Mouse (Mus musculus): Measurements from ENCODE around the gene Cyp2b10. TPM values are rescaled to one million over a fixed set of nuclear protein-coding genes. Genes with fewer than 3 reads are reported as not detected.

Gene Cyp2b10
- not detected in 2 replicates for polyA plus RNA-seq (2015; fragmentation: Nextera tagmentation; extraction: Ambion mirVana)

GRCm38 (mm10) chr7:25897411-25897810 lies at the start of gene Cyp2b10:
Cyp2b10 (plus strand) TSS chr7:25897620.
- WGBS: 67% methylated on average over 6 of the region's 6 CpGs
- H3K36me3 ChIP-seq (ENCODE audit: control insufficient read depth, insufficient read depth, low read length): no peaks in the 10 kb centered on the region
- H3K27ac ChIP-seq (ENCODE audit: low read depth, low read length): no peak within 1 kb of the TSS
- H3K27me3 ChIP-seq (replicated peaks; ENCODE audit: control insufficient read depth, insufficient read depth, low read length): no peaks in the 10 kb centered on the region
- no peak for ATAC-seq
- H3K4me2 ChIP-seq (ENCODE audit: low read length): no peak within 1 kb of the TSS
- H3K4me1 ChIP-seq (ENCODE audit: control insufficient read depth, insufficient read depth, low read depth, low read length): no peaks in the 10 kb centered on the region
- no peaks in the 10 kb centered on the region for H3K9me3 ChIP-seq (ENCODE audit: control insufficient read depth, low read length)
- no peak within 1 kb of the TSS for H3K9ac ChIP-seq (ENCODE audit: low read depth, low read length)
- H3K4me3 ChIP-seq (ENCODE audit: low read length): no peak within 1 kb of the TSS

GRCm38 (mm10) chr7:25847722-25848443 lies 49.5 kb upstream of the Cyp2b10 start:
- ATAC-seq: peak; percentile 94
- Histone ChIP-seq H3K4me3 (ENCODE audit: low read length) (peak overlapping the region; percentile 52), H3K9ac (ENCODE audit: low read depth, low read length) (peak overlapping the region; percentile 68), H3K27me3 (replicated peaks; ENCODE audit: control insufficient read depth, insufficient read depth, low read length) (no peaks in the 10 kb centered on the region), H3K27ac (ENCODE audit: low read depth, low read length) (peak overlapping the region; percentile 36; the same call in 1 of the 2 replicates), H3K4me1 (ENCODE audit: control insufficient read depth, insufficient read depth, low read depth, low read length) (no peaks in the 10 kb centered on the region), H3K4me2 (ENCODE audit: low read length) (peak overlapping the region; percentile 61), H3K36me3 (ENCODE audit: control insufficient read depth, insufficient read depth, low read length) (no peaks in the 10 kb centered on the region), H3K9me3 (ENCODE audit: control insufficient read depth, low read length) (no peaks in the 10 kb centered on the region)
- WGBS: 13% methylated on average over 13 of the region's 13 CpGs

- ATAC-seq: peak; percentile 83
- Histone ChIP-seq H3K4me2 (ENCODE audit: low read length) (peak overlapping the region; percentile 61), H3K27me3 (replicated peaks; ENCODE audit: control insufficient read depth, insufficient read depth, low read length) (no peaks in the 10 kb centered on the region), H3K27ac (ENCODE audit: low read depth, low read length) (peak overlapping the region; percentile 36; the same call in 1 of the 2 replicates), H3K4me1 (ENCODE audit: control insufficient read depth, insufficient read depth, low read depth, low read length) (no peaks in the 10 kb centered on the region), H3K4me3 (ENCODE audit: low read length) (peak overlapping the region; percentile 52), H3K9me3 (ENCODE audit: control insufficient read depth, low read length) (no peaks in the 10 kb centered on the region), H3K36me3 (ENCODE audit: control insufficient read depth, insufficient read depth, low read length) (no peaks in the 10 kb centered on the region), H3K9ac (ENCODE audit: low read depth, low read length) (peak overlapping the region; percentile 68)
- 18% methylated on average over 11 of the region's 11 CpGs for WGBS
Measured at GRCm38 (mm10) chr7:25848444-25848812, 49.0 kb upstream of the Cyp2b10 start.

GRCm38 (mm10) chr7:25855082-25855481 lies 42.3 kb upstream of the Cyp2b10 start:
- Histone ChIP-seq H3K4me1 (ENCODE audit: control insufficient read depth, insufficient read depth, low read depth, low read length) (no peaks in the 10 kb centered on the region), H3K4me3 (ENCODE audit: low read length) (no peak overlapping the region), H3K27ac (ENCODE audit: low read depth, low read length) (no peak overlapping the region), H3K9me3 (ENCODE audit: control insufficient read depth, low read length) (no peaks in the 10 kb centered on the region), H3K36me3 (ENCODE audit: control insufficient read depth, insufficient read depth, low read length) (no peaks in the 10 kb centered on the region), H3K27me3 (replicated peaks; ENCODE audit: control insufficient read depth, insufficient read depth, low read length) (no peaks in the 10 kb centered on the region), H3K9ac (ENCODE audit: low read depth, low read length) (no peak overlapping the region), H3K4me2 (ENCODE audit: low read length) (no peak overlapping the region)
- WGBS: 36% methylated on average over 8 of the region's 8 CpGs
- no peak for ATAC-seq

DNA sequence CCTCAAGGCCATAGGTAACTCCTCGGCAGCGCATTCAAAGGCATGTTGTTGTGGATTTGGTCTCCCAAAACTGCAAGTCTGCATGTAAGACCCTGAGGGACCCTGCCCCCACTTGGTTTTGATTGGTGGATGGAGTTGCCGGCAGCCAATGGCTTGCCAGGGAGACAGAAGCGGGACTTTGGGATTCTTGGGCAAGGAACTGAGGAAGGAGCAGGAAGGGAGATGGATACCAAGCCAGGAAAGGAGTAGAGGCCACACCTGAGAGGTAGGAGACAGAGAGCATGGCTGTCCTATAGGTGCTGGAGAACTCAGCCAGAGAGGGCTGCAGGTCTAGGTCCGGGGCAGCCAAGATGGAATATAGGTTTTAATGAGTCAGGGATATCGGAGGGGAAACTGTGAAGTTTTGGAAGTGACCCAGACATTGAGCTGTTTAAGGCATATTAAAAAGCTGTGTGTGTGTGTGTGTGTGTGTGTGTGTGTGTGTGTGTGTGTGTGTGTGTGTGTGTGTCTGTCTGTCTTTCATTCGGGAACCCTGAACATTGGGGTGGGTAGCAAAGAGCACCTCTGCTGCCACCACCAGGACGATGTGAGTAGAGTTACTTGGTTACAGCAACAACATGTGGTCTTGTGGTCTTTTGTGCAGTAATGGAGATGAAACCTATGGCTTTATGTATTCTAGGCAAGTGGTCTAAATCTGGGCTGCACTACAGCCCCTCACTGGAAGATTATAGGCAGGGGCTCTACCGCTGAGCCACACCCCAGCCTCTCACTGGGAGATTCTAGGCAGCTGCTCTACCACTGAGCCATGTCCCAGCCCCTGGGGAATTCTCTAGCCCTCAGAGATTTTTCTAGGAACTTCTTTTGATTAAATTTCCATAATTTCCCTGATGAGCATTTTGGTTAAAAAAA lies 37.2 kb upstream of the Cyp2b10 start:
- no peaks in the 10 kb centered on the region for H3K4me1 ChIP-seq (ENCODE audit: control insufficient read depth, insufficient read depth, low read depth, low read length)

GRCm38 (mm10) chr7:25862365-25862764 lies 35.1 kb upstream of the Cyp2b10 start:
- H3K36me3 ChIP-seq (ENCODE audit: control insufficient read depth, insufficient read depth, low read length): no peaks in the 10 kb centered on the region
- ATAC-seq: no peak
- no peaks in the 10 kb centered on the region for H3K9me3 ChIP-seq (ENCODE audit: control insufficient read depth, low read length)
- no peak overlapping the region for H3K27ac ChIP-seq (ENCODE audit: low read depth, low read length)
- H3K4me3 ChIP-seq (ENCODE audit: low read length): no peak overlapping the region
- no peak overlapping the region for H3K4me2 ChIP-seq (ENCODE audit: low read length)
- no peak overlapping the region for H3K9ac ChIP-seq (ENCODE audit: low read depth, low read length)
- no peaks in the 10 kb centered on the region for H3K27me3 ChIP-seq (replicated peaks; ENCODE audit: control insufficient read depth, insufficient read depth, low read length)
- WGBS: 83% methylated on average over 2 of the region's 2 CpGs
- H3K4me1 ChIP-seq (ENCODE audit: control insufficient read depth, insufficient read depth, low read depth, low read length): no peaks in the 10 kb centered on the region

More for the DNA sequence above, 37.2 kb upstream of the Cyp2b10 start:
- Histone ChIP-seq H3K9ac (ENCODE audit: low read depth, low read length) (no peak overlapping the region), H3K4me2 (ENCODE audit: low read length) (peak overlapping the region; percentile 43), H3K27ac (ENCODE audit: low read depth, low read length) (no peak overlapping the region), H3K4me3 (ENCODE audit: low read length) (peak overlapping the region; percentile 1; the same call in 1 of the 2 replicates), H3K9me3 (ENCODE audit: control insufficient read depth, low read length) (no peaks in the 10 kb centered on the region), H3K27me3 (replicated peaks; ENCODE audit: control insufficient read depth, insufficient read depth, low read length) (no peaks in the 10 kb centered on the region), H3K36me3 (ENCODE audit: control insufficient read depth, insufficient read depth, low read length) (no peaks in the 10 kb centered on the region)
- 23% methylated on average over 9 of the region's 9 CpGs for whole genome bisulfite sequencing
- ATAC-seq: no peak

- no peak overlapping the region for H3K4me2 ChIP-seq (ENCODE audit: low read length)
- no peaks in the 10 kb centered on the region for H3K4me1 ChIP-seq (ENCODE audit: control insufficient read depth, insufficient read depth, low read depth, low read length)
- no peak for ATAC-seq
- 84% methylated on average over 3 of the region's 3 CpGs for WGBS
- H3K36me3 ChIP-seq (ENCODE audit: control insufficient read depth, insufficient read depth, low read length): no peaks in the 10 kb centered on the region
- 0 out of 2 replicates have a peak, but pooled peaks cover 3% of the 10 kb centered on the region for H3K9me3 ChIP-seq (ENCODE audit: control insufficient read depth, low read length)
- H3K4me3 ChIP-seq (ENCODE audit: low read length): no peak overlapping the region
- no peak overlapping the region for H3K9ac ChIP-seq (ENCODE audit: low read depth, low read length)
- no peaks in the 10 kb centered on the region for H3K27me3 ChIP-seq (replicated peaks; ENCODE audit: control insufficient read depth, insufficient read depth, low read length)
- no peak overlapping the region for H3K27ac ChIP-seq (ENCODE audit: low read depth, low read length)
Measured at GRCm38 (mm10) chr7:25863756-25864155, 33.7 kb upstream of the Cyp2b10 start.

GRCm38 (mm10) chr7:25864861-25865260 lies 32.6 kb upstream of the Cyp2b10 start:
- no peak overlapping the region for H3K4me3 ChIP-seq (ENCODE audit: low read length)
- H3K27me3 ChIP-seq (replicated peaks; ENCODE audit: control insufficient read depth, insufficient read depth, low read length): no peaks in the 10 kb centered on the region
- H3K9me3 ChIP-seq (ENCODE audit: control insufficient read depth, low read length): 0 out of 2 replicates have a peak, but pooled peaks cover 3% of the 10 kb centered on the region
- H3K9ac ChIP-seq (ENCODE audit: low read depth, low read length): no peak overlapping the region
- H3K4me2 ChIP-seq (ENCODE audit: low read length): no peak overlapping the region
- H3K4me1 ChIP-seq (ENCODE audit: control insufficient read depth, insufficient read depth, low read depth, low read length): no peaks in the 10 kb centered on the region
- H3K27ac ChIP-seq (ENCODE audit: low read depth, low read length): no peak overlapping the region
- no peaks in the 10 kb centered on the region for H3K36me3 ChIP-seq (ENCODE audit: control insufficient read depth, insufficient read depth, low read length)
- WGBS: 45% methylated on average over 5 of the region's 5 CpGs
- no peak for ATAC-seq

DNA sequence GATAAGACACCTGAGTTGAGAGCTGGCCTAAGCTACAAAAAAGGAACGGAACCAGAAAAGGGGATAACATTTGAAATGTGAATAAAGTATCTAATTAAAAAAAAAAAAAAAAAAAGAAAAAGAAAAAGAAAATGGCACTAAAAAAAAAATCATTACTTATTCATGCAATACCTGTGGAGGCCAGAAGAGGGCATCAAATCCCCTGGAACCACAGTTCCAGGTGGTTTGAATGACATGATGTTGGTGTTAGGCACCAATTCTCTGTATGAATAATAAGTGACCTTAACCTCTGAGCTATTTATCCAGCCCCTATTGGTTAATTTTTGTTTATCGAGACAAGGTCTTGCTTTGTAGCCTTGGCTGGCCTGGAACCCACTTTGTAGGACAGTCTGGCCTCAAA lies 27.6 kb upstream of the Cyp2b10 start:
- 76% methylated on average over 2 of the region's 2 CpGs for WGBS
- H3K9me3 ChIP-seq (ENCODE audit: control insufficient read depth, low read length): 0 out of 2 replicates have a peak, but pooled peaks cover 3% of the 10 kb centered on the region
- no peak overlapping the region for H3K27ac ChIP-seq (ENCODE audit: low read depth, low read length)
- H3K36me3 ChIP-seq (ENCODE audit: control insufficient read depth, insufficient read depth, low read length): no peaks in the 10 kb centered on the region
- no peak overlapping the region for H3K4me3 ChIP-seq (ENCODE audit: low read length)
- no peaks in the 10 kb centered on the region for H3K27me3 ChIP-seq (replicated peaks; ENCODE audit: control insufficient read depth, insufficient read depth, low read length)
- H3K4me1 ChIP-seq (ENCODE audit: control insufficient read depth, insufficient read depth, low read depth, low read length): no peaks in the 10 kb centered on the region
- no peak overlapping the region for H3K4me2 ChIP-seq (ENCODE audit: low read length)
- no peak for ATAC-seq
- H3K9ac ChIP-seq (ENCODE audit: low read depth, low read length): no peak overlapping the region

Measured in hindbrain, embryonic 16.5 days (tissue).